Mouse (Mus musculus) liver, embryonic 11.5 days (tissue): ENCODE results near the gene Kcnip1. TPM values are rescaled to one million over a fixed set of nuclear protein-coding genes. Genes with fewer than 3 reads are reported as not detected.

ENCODE experiments used
- ATAC-seq: fragments of 200-750 bp; cut with Nextera tagmentation; replicated peaks from 2 replicates; pipeline ENCODE4 v1.8.0; 2017; ENCODE audit warnings: moderate number of reproducible peaks, mild to moderate bottlenecking, moderate TSS enrichment, moderate library complexity; ENCODE audit not compliant: low FRiP score
- DNase-seq: peaks from one replicate; pipeline ENCODE4 v3.0.0-alpha.2; 2017; ENCODE audit warnings: low spot score
- H3K27ac ChIP-seq: fragments of 300-500 bp; sonication (generic); 2 replicates; pipeline ENCODE4 v1.5.1; 2014; ENCODE audit warnings: mild to moderate bottlenecking, low read depth, low read length, control low read depth
- H3K27me3 ChIP-seq: fragments of 300-500 bp; sonication (generic); replicated peaks from 2 replicates; pipeline ENCODE4 v1.6.1; 2014; ENCODE audit warnings: low read length, mixed read lengths; ENCODE audit not compliant: control insufficient read depth, insufficient read depth
- H3K36me3 ChIP-seq: fragments of 300-500 bp; sonication (generic); 2 replicates; pipeline ENCODE4 v1.6.1; 2014; ENCODE audit warnings: mild to moderate bottlenecking, low read length, moderate library complexity, mixed read lengths; ENCODE audit not compliant: control insufficient read depth, insufficient read depth
- H3K4me1 ChIP-seq: fragments of 300-500 bp; sonication (generic); replicated peaks from 2 replicates; pipeline ENCODE4 v1.6.1; 2014; ENCODE audit warnings: low read length, mixed read lengths; ENCODE audit not compliant: control insufficient read depth, insufficient read depth
- H3K4me2 ChIP-seq: fragments of 300-500 bp; sonication (generic); 2 replicates; pipeline ENCODE4 v1.6.1; 2014; ENCODE audit warnings: mild to moderate bottlenecking, control low read depth, moderate library complexity
- H3K4me3 ChIP-seq: fragments of 300-500 bp; sonication (generic); 2 replicates; pipeline ENCODE4 v1.5.1; 2014; ENCODE audit warnings: low read depth, low read length, control low read depth
- H3K9ac ChIP-seq: fragments of 300-500 bp; sonication (generic); 2 replicates; pipeline ENCODE4 v1.6.1; 2014; ENCODE audit warnings: low read depth, low read length, control low read depth
- H3K9me3 ChIP-seq: fragments of 300-500 bp; sonication (generic); 2 replicates; pipeline ENCODE4 v1.6.1; 2016; ENCODE audit warnings: low read length, inconsistent platforms, mixed read lengths; ENCODE audit not compliant: control insufficient read depth
- WGBS: fragments of 180-500 bp; shearing (Covaris S2); extraction: QIAGEN DNeasy Blood & Tissue Kit; methylation state at CpG from one replicate; pipeline ENCODE4 v1.1.7; 2014; 5-methylcytosine and 5-hydroxymethylcytosine counted together
- polyA plus RNA-seq: library from polyadenylated mRNA; unstranded; fragments of >200 nt; fragmentation: Nextera tagmentation; extraction: Ambion mirVana; gene quantifications from 2 replicates; pipeline ENCODE4 v1.2.1, GENCODE M21; 2014

The Kcnip1 gene
- polyA plus RNA-seq, 1 experiment from 2014 or later = 1.2 TPM

DNA sequence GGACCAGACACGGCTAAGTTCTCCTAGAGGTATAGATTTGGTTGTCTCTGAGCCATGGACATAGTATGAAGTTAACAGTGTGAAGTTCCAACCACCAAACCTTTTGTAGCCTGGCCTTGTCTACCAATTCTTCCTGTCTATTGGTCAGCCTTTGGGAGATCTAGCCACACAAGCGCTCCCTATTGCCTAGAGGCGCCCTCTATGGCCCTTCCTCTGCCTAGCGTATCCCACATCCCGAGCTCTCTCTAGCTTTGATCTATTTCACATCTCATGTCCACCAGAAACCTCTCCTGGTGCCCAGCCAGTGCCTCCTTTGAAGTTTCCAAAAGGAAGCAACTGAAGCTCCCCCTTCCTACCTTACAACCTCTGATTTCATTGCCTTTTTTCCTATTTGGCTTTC is 147.0 kb downstream of the Kcnip1 start:
- H3K4me3 ChIP-seq = no peak overlapping the region
- ATAC-seq = no peak
- H3K27me3 ChIP-seq = peaks cover 40% of the 10 kb centered on the region
- 49% methylated on average over 5 of the region's 5 CpGs for WGBS
- DNase-seq = no peak
- no peaks in the 10 kb centered on the region for H3K9me3 ChIP-seq
- no peak overlapping the region for H3K9ac ChIP-seq
- no peaks in the 10 kb centered on the region for H3K36me3 ChIP-seq
- H3K4me2 ChIP-seq = no peak overlapping the region
- no peaks in the 10 kb centered on the region for H3K4me1 ChIP-seq
- H3K27ac ChIP-seq = no peak overlapping the region

DNA sequence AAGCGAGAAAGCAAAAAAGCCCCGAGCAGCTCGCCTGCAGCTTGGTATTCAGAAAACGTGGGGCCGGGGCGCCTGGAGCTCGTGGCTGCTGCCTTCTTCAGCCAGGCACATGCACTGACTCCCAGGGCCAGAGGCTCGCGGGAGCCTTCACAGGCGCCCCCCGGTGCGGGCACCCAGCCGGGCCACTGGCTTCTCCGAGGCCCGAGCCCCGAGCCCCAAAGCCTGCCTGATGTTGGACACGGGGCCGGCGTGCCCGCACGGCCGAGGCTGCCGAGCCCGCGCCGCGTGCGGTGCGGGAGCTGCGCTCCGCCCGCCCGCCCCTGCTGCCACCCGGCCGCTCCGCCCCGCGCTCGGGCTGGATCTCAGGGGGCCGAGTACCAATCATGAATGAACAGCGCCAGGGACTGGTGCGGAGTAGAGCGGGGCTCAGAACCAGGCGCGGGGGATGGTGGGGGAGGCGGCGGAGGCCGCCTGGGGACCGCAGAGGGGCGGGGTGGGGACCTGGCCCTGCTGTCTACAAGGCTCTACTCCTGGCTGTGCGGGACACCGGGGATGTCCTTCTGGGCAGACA is 149.6 kb downstream of the Kcnip1 start:
- DNase-seq (peak; percentile 36), ATAC-seq (0 out of 2 replicates have a peak, but pooled peaks have one; percentile 26)
- Histone ChIP-seq H3K9me3 (no peaks in the 10 kb centered on the region), H3K4me2 (peak overlapping the region; percentile 63), H3K27ac (no peak overlapping the region), H3K9ac (no peak overlapping the region), H3K36me3 (no peaks in the 10 kb centered on the region), H3K27me3 (peaks cover 47% of the 10 kb centered on the region), H3K4me1 (no peaks in the 10 kb centered on the region), H3K4me3 (peak overlapping the region; percentile 39)
- WGBS = 2% methylated on average over 49 of the region's 52 CpGs

DNA sequence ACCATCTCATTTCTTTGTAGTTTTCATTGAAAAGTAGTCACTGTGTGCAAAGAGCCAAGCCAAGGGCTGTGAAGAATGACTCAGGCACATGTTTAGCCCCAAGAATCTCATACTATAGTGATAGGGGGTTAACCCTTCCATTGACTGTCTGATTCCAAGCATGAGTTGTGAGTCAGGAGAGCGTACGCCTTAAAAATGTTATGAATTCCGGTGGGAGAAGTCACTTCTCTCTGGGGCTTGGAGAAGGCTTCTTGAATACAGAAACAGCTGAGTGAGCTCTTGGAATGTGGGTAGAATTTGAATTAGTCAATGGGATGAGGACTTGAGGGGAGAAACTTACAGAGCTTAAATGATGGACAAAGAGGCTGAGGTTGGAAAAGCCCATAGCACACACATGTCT is 153.9 kb downstream of the Kcnip1 start:
- H3K27ac ChIP-seq = no peak overlapping the region
- H3K27me3 ChIP-seq = peaks cover 35% of the 10 kb centered on the region
- no peak overlapping the region for H3K4me2 ChIP-seq
- no peaks in the 10 kb centered on the region for H3K36me3 ChIP-seq
- H3K9ac ChIP-seq = no peak overlapping the region
- ATAC-seq (no peak), DNase-seq (no peak)
- H3K4me3 ChIP-seq = no peak overlapping the region
- WGBS = 80% methylated on average over 3 of the region's 3 CpGs
- no peaks in the 10 kb centered on the region for H3K4me1 ChIP-seq
- H3K9me3 ChIP-seq = no peaks in the 10 kb centered on the region

DNA sequence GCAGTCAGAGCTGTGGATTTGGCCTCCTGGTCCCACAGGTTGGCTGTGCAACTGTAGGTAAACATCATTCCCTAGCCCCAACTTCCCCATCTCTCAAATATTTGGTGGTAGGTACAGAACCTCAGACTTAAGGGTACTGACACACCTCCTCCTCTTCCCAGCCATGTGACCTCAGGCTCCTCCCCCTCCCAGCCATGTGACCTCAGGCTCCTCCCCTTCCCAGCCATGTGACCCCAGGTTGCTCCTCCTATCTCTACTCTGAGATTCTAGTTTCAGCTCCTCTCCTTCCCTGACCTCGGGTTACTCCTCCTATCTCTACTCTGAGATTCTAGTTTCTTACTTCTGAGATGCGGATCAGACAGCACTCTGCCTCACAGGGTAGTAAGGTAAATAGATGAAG is 163.2 kb downstream of the Kcnip1 start:
- no peak overlapping the region for H3K9ac ChIP-seq
- no peaks in the 10 kb centered on the region for H3K4me1 ChIP-seq
- H3K36me3 ChIP-seq = no peaks in the 10 kb centered on the region
- no peak overlapping the region for H3K27ac ChIP-seq
- 61% methylated on average over 2 of the region's 2 CpGs for WGBS
- no peaks in the 10 kb centered on the region for H3K9me3 ChIP-seq
- H3K4me3 ChIP-seq = no peak overlapping the region
- no peak for ATAC-seq
- DNase-seq = no peak
- H3K4me2 ChIP-seq = no peak overlapping the region
- H3K27me3 ChIP-seq = no peaks in the 10 kb centered on the region

DNA sequence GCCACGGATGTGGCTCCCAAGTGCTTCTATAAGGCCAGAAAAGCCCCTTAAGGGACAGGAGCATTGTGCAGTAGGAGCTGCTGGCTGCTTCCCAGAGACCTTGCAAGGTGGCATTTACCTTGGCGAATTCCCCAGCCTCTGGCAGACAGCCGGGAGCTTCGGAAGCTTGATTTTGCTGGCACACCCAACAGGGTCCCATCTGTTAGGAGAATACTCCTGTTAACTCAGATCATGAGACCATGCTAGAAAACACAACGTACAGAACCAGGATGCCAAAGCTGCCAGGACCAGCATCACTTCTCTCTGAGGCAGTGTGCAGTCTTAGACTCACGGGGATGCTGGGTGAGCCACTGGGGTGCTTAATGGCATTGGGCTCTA is 165.1 kb downstream of the Kcnip1 start:
- Histone ChIP-seq H3K4me3 (no peak overlapping the region), H3K27me3 (no peaks in the 10 kb centered on the region), H3K27ac (no peak overlapping the region), H3K4me2 (no peak overlapping the region), H3K9me3 (no peaks in the 10 kb centered on the region), H3K4me1 (no peaks in the 10 kb centered on the region), H3K9ac (no peak overlapping the region), H3K36me3 (no peaks in the 10 kb centered on the region)
- no peak for DNase-seq
- ATAC-seq = no peak
- WGBS = 69% methylated on average over 6 of the region's 6 CpGs

DNA sequence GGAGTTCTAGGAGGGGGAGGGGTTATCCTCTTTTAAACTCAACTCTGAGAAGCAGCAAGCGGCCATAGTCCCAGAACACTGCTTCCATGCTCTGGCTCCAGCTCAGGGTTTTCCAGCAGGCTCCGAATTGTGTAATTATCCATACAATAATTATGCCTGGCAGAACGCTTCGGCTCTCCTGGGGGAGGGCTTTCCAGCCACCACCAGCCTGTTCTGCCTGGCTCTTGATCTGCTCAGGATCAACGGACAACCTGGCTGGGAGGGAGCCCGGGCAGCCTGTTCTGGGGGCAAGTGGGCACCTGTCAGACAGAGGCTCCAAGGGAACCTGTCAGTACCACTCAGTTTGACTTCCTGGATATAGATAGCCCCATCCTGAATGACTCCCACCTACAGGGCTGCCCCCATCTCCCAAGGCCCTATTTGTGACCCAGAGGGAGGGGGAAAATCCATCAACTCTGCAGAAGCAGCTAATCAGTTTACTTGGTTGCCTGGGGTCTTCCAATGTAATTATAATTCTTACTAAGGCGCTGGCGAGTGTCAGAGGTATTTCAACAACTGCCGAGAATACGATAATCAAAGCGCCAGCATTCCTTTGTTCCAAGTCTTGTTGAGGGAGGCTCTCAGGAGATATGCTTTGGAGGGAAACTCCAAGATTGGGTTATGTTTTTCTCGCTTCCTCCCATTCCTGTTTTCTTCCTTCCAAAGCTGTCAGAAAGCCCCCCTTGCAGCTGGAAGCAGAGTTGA is 165.7 kb downstream of the Kcnip1 start:
- 71% methylated on average over 12 of the region's 12 CpGs for WGBS
- H3K4me1 ChIP-seq = no peaks in the 10 kb centered on the region
- no peak for DNase-seq
- ATAC-seq = no peak
- H3K9ac ChIP-seq = no peak overlapping the region
- H3K27ac ChIP-seq = no peak overlapping the region
- no peak overlapping the region for H3K4me3 ChIP-seq
- no peaks in the 10 kb centered on the region for H3K36me3 ChIP-seq
- no peak overlapping the region for H3K4me2 ChIP-seq
- no peaks in the 10 kb centered on the region for H3K9me3 ChIP-seq
- H3K27me3 ChIP-seq = no peaks in the 10 kb centered on the region

DNA sequence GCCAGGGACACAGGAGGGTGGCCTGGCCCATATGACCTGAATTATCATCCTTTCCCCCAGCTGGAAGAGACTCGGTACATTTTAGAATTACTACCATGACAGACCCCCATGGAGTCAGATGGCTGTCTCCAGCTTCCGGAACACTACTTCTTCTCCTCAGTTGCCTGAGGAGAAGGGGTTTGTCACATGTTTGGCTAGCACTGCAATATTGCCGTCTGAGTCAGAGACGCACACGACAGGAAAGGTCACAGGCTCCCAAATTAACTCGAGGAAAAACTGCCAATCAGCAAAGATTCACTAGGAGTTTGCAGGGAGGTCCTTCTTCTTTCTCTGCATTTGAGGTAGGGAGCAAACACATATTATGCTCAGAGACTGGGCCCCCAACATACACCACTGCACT is 168.2 kb downstream of the Kcnip1 start:
- no peak overlapping the region for H3K27ac ChIP-seq
- no peak overlapping the region for H3K4me2 ChIP-seq
- H3K36me3 ChIP-seq = no peaks in the 10 kb centered on the region
- no peaks in the 10 kb centered on the region for H3K27me3 ChIP-seq
- H3K9ac ChIP-seq = no peak overlapping the region
- DNase-seq = no peak
- ATAC-seq = no peak
- no peaks in the 10 kb centered on the region for H3K4me1 ChIP-seq
- no peaks in the 10 kb centered on the region for H3K9me3 ChIP-seq
- no peak overlapping the region for H3K4me3 ChIP-seq
- WGBS = 60% methylated on average over 6 of the region's 6 CpGs

DNA sequence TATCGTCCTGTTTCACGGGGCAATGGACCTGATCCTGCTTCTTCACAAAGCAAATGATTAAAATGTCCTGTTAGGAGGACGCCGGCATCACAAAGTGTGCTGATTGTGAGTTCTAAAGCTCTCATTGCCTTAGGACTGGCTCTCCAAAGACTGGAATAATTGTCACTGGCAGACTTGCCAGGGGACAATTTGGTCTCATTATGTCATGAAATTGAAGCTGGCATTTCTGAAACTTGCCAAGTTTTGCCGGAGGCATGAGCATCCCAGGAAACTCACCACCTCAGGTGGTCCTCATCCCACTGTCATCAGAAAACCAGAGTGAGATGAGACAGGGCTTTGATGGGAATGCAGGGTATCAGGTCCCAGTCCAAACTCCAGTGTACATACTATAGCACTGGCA is 171.6 kb downstream of the Kcnip1 start:
- WGBS = 89% methylated on average over 5 of the region's 5 CpGs
- no peaks in the 10 kb centered on the region for H3K4me1 ChIP-seq
- H3K27me3 ChIP-seq = no peaks in the 10 kb centered on the region
- DNase-seq = no peak
- no peak overlapping the region for H3K4me2 ChIP-seq
- no peaks in the 10 kb centered on the region for H3K9me3 ChIP-seq
- H3K9ac ChIP-seq = no peak overlapping the region
- H3K27ac ChIP-seq = no peak overlapping the region
- H3K4me3 ChIP-seq = no peak overlapping the region
- ATAC-seq = no peak
- H3K36me3 ChIP-seq = no peaks in the 10 kb centered on the region

DNA sequence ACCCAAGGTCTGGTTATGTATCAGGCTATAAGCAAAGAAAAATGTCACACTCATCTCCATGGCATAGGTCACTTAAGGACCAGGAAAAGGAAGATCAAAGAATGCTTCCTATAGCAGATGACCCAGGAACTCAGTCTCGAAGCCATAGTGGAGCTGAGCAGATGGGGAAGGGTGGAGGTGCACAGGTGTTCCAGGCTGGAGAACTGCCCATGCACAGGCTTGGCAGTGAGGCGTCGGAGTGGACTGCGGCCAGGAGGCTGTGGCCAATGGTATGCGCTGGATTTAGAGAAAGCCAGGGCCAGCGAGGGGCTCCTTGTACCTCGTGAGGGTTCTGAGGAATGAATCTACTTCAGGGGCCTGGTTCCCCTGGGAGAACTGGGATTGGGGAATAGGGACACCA is 172.1 kb downstream of the Kcnip1 start:
- Histone ChIP-seq H3K27me3 (no peaks in the 10 kb centered on the region), H3K9me3 (no peaks in the 10 kb centered on the region), H3K4me1 (no peaks in the 10 kb centered on the region), H3K27ac (no peak overlapping the region), H3K4me2 (no peak overlapping the region), H3K9ac (no peak overlapping the region), H3K36me3 (no peaks in the 10 kb centered on the region), H3K4me3 (no peak overlapping the region)
- WGBS = 80% methylated on average over 7 of the region's 7 CpGs
- ATAC-seq (no peak), DNase-seq (no peak)
